Mouse (Mus musculus) kidney, adult 2 months (tissue): ENCODE measurements at regions not wholly inside any gene's neighbourhood (a gene's known extent, or its start where the extent isn't known, plus 50 kb on each side); places are given as distances from the start of the nearest gene placed in this dataset.

ENCODE experiments used
- CTCF ChIP-seq: fragments of 200-500 bp; conservative IDR thresholded peaks from 2 replicates; pipeline ENCODE4 v1.5.1; 2011; ENCODE audit warnings: low read depth, mild to moderate bottlenecking, control low read depth, low read length, moderate library complexity, mixed read lengths; ENCODE audit not compliant: insufficient read depth, insufficient read length
- POLR2A ChIP-seq: fragments of 200-500 bp; IDR thresholded peaks from one replicate; pipeline ENCODE4 v1.6.1; 2011; ENCODE audit warnings: low read depth, low read length, control low read depth

GRCm38 (mm10) chr4:105911678-105912077 lies 122.0 kb downstream of the Gm12728 start:
- TF ChIP-seq POLR2A (no peak), CTCF (no peak)
